Mouse (Mus musculus) natural killer cell, adult 2 months (primary cell): ENCODE results near the gene Tcp11.

ENCODE experiments used
- DNase-seq, 2 experiments: peaks; one replicate each; pipeline ENCODE4 v3.0.0; 2022; ENCODE audit warnings: low spot score in 2 of 2

Gene Tcp11

DNA sequence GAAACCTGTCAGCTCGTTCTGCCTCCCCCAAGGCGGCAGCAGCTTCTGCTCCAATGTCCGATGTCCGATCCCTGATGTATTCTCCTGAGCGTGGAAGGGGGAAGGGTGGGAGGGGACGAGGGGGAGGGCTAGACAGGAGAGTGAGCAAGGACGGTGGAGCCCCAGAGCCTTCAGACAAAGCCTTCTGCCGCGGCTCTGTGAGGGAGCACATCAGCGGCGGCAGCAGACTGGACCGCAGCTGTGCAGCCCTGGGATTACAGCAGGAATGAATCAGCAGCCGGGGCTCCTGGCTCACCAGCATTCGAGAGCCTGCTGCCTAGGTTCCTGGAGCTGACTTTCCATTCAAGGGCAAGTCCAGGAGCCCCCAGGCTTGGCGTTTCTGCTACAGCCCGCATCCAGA lies 39.8 kb downstream of the Tcp11 start:
- no peak for DNase-seq

DNA sequence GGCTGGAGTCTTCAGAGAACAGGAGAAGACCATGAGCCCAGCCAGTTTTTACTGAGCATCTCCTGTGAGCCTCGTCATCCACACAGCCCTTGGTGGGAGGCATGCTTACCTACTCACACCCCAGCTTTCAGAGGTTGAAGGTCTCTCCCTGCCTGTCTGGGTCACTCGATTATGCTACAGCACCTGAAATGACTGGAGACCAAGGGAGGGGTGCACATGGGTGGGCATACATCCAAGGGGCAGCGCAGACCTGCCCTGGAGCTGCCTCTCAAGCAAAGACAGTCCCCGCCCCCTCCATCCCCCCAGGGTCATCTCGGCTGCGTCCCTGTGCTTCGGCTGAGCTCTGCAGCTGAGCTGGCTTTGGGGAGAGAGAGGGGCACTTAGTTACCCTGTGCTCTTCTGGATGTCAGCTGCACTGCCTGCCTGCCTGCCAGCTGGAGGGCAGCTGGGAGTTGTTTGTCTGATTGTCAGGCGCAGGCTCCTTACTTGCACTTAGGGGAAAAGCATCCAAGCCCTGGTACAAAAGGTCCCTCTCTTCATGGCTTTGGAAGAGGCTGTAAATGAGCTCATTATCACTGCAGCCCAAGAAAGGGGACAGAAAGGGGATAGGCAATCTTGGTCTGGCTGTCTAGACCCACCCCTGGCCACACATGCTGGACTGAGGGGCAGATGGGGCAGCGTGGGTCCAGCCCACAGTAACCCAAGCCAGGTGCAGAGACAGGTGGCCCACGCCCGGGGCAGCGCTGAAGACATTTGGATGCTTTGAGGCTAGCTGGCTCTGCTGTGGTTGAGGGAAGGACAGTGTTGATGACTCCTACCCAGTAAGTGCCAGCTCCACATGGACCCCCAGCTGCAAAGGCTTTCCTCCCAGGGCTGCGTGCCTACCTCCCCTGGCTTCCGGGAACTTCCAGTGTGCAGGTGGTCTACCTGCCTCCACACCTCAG lies 43.4 kb downstream of the Tcp11 start:
- no peak for DNase-seq

DNA sequence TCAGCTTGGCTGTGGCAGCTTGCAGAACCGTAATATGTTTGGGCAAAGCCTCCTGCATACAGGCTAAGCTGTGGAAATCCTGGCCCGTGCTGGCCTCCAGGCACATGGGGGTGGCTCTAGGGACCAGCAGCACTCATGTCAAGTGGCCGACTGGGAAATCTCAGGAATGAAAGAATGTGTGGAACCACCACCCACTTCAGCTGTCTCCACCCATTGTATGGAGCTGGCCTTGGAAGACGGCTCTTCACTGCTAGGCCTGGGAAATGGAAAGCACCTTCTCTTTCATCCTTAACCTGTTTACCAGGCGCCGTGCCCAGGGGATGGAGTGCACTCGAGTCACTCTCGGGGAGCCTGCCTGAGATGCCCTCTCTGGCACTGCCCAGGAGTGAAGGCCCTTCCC lies 45.5 kb downstream of the Tcp11 start:
- no peak for DNase-seq

DNA sequence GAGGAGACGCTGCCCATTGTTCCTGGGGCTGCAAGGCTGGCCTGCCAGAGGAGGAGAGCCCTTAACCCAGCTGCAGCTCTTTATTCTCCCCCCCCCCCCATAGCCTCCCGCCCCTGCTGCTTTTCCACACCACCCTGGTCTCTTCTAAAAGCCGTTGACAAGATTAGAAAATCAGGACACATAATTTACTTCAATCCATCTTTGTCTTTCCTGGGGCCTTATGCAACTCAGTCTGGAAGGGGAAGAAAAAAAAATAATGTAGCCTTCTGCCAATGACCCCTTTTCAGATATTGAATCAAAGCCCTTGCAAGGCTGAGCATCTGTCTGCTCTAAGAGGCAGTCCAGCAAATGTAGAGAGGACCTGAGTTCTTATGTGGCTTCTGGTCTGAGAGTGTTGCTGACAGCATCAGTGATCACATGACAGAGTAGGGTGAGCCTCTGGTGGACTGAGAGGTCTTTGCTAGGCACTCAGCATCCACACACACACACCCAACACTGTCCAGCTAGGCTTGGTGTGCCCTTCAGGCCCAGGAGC lies 47.3 kb downstream of the Tcp11 start:
- no peak for DNase-seq

DNA sequence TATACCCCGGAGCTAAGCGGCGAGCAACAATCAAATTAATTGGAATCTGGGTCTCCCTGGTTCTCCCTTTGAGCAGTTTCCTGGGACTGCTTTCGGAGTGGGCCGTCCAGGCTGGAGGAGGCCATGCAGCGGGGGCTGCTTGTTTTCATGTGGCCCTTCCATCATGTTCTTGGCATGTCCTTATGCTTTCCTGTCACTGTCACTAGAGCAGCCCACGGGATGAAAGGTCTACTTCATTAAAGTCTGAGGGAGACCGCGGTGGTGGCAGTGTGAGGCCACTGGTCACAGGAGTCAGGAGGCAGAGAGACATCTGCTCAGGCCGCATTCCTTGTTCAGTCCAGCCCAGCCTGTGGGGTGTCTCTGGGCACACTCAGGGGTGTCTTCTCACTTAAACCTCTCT lies 48.2 kb downstream of the Tcp11 start:
- DNase-seq: no peak

DNA sequence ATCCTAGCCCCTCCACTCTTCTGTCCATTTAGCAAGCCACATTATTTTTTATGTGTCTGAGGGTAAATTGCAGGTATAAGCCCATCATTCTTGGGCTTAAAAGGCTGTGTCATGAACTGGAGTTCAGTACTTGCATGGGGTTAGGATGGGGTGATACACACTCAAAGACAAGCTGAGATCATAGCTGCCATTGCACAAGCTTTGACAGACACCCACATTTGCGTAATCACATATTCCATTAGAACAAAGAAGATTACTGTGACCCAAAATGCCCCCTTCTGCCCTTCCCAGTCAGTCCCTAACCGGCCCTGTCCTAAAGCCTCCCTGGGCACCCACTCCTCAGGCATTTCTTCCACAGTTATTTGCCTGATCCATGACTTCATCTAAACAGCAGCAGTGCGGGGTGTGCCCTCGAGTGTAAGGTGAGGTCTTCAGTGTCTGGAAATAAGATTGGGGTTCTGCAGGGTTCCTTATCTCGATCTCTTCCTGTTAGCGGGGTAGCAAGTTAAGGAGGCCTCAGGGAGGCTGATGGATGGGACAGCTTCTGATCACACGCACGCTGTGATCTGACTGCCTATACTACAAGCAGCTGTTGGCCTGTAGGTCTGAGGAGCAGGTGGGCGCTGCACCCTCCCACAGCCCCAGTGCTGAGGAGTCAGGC lies 49.0 kb downstream of the Tcp11 start:
- no peak for DNase-seq

DNA sequence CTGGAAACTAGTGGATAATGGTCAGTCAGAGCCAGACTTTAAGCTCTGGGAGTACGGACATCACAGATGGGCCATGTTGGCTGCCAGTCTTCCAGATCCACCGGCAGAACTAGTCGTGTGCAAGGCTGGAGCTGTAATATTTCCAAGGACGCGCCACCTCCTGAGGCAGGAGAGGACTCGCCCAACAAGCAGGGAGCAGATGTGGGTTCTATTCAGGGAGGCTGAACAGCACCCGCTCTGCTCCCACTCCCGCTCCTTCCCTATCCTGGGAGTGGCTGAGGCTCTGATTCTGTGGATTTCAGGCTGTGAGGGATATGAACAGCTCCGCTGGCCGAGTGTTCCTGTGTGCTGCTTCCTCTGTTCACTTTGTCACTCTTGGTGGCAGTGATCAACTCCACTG lies 50.0 kb downstream of the Tcp11 start:
- no peak for DNase-seq

DNA sequence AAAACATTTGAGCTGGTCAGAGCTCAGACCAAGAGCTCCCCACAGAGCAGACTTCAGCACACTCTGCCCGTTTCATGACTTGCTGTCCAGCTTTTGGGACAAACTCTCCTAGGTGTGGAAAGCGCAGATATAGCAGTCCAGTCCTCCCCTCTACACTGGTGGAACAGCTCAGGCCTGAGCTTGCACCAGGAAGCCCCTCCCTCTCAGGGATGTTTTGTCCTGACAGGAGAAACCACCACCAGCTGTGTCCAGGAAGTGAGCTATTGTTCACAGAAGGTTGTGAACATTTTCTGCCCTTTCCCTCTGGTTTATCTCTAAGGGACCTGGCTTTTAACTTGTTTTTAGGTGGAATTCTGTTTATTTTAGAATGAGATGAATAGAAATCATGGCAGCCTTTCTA lies 51.1 kb downstream of the Tcp11 start:
- no peak for DNase-seq

DNA sequence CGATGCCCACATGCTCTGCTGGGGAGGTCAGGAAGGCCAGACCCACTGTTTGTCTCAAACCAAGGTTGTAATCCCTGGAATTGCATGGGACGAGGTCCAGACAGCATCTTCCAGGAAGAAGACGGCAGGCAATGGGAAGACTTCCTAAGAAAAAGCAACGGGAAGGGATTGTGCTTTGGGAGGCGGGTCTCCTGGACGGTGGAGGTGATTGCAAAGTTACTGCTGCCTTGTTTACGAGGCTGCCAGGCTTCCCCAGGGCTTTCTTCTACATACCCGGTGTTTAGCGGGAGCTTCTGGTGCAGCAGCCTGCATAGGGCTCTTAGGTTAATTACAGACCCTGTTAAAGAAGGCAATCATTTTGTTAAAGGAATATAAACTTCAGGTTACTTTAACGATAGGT lies 52.2 kb downstream of the Tcp11 start:
- DNase-seq: no peak

DNA sequence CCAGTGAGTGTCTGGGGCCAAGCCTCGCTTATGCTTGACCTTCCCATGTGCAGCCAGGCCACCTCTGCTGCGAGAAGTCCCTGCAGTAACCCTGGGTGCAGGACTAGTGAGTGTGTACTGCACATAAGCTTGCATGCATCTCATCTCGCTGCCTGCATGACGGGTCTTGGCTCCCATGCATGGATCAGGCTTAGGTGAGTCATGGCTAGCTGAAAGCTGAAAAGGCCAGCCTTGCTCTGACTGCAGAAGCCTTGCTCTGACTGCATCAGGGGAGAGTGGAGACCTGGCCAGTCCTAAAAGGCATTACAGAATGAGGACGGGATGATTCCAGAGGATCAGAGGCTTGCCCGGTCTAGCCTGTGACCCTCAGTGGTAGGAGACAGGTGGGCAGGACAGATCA lies 53.2 kb downstream of the Tcp11 start:
- DNase-seq: no peak

DNA sequence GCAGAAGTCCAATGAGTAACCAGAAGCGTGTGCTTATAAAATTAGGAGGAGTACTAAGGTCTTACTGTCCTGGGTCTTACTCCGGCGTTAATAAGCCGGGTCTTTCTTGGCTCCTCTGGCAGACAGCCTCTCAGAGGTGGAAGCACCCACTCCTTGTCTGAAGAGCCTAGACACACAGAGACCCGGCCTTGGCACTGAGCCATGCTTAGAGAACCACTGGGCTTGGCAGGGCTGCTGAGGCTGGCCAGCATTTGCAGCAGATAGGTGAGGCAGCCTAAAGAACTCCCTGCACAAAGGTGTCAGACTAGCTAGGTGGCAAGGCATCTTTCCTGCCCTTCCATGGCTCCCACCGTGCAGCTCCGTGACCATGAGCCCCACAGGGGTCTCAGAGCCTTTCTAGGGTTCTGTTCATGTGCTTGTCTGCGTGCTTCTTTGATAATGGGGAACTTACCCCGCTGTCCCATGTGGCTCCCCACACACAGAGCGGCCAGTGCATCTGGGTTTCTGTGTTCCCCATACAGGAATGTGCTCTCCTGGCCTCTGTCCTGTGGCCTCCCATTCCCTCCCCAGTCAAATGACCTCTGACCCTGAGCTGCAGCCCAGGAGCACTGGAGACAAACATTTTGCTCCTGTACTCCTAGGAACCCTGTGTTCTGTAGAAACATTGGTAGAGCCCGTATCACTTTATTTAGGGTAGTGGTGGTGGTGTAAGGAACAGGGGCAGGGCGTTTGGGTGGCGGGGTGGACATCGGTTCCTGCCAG lies 54.1 kb downstream of the Tcp11 start:
- no peak for DNase-seq

DNA sequence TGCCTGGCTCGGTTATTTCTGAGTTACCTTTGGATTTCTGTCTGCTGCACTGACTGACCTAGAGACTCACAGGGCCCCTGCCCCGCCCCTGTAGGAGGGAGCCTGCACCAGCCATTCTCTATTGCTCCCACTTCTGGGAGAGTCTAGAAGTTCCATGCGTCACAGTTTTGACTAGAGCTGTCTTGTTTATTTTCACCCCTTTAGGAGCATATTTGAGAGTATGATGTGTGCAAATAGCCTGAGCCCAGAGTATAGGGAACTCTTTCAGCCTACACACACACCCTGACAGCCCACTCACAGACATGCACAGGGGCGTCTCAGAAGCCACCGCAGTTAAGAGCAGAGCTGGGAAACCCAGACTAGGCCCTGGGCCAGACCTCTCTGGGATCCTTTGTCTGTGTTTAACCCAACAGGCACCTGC lies 54.9 kb downstream of the Tcp11 start:
- DNase-seq: no peak

DNA sequence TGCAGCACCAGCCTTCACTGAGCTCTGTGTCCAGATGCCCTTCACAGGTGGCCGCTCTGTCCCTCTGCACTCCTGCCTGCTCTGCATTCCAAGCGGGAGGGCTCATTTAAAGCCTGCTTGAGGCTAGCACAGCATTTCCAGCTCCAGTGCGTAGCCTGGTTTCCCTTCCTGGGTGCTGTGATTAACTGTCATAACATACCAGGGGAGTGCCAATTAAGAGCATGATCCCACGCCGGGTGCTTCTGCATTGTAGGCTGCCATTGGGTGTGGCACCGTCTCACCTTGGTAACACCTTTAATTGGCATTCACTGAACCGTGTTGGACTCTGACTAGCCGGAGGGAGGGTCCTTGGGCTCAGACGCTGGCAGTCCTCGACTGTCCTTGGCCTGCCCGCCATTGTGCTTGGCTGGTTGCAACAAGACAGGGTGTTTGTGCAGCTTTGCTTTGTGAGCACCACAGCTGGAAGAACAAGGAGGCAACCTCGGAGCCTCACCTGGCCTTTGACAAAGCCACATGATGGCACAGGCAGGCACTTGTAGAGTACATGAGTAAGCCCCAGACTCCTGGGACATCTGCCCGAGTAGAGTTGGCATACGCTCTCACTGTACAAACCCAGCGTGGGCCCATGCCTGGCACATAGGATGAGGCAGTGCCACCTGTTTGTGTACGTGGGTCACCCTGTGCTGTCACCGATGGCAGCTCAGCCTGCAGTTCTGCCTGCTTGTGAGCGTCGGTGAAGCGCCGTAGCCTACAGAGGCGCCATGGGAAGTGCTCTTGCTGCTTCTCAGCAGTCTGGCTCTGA lies 57.4 kb downstream of the Tcp11 start:
- no peak for DNase-seq

DNA sequence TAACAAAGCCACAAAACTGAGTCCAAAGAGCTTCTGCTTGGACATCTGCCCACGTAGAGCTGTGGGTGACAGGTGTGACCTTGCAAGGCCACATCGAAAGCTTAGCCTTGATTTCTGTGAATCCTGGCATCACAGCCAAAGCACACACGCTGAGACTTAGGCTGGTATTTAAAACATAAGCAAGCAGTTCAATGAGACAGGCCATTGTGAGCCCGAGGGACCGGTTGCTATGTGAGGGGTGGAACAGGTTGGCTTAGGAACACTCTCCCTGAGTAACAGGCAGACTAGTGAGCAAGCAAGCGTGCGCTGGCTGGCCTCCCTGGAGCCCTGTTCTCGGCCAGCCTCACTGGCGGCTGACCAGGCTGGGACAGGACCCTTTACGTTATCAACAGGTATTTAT lies 58.5 kb downstream of the Tcp11 start:
- no peak for DNase-seq

DNA sequence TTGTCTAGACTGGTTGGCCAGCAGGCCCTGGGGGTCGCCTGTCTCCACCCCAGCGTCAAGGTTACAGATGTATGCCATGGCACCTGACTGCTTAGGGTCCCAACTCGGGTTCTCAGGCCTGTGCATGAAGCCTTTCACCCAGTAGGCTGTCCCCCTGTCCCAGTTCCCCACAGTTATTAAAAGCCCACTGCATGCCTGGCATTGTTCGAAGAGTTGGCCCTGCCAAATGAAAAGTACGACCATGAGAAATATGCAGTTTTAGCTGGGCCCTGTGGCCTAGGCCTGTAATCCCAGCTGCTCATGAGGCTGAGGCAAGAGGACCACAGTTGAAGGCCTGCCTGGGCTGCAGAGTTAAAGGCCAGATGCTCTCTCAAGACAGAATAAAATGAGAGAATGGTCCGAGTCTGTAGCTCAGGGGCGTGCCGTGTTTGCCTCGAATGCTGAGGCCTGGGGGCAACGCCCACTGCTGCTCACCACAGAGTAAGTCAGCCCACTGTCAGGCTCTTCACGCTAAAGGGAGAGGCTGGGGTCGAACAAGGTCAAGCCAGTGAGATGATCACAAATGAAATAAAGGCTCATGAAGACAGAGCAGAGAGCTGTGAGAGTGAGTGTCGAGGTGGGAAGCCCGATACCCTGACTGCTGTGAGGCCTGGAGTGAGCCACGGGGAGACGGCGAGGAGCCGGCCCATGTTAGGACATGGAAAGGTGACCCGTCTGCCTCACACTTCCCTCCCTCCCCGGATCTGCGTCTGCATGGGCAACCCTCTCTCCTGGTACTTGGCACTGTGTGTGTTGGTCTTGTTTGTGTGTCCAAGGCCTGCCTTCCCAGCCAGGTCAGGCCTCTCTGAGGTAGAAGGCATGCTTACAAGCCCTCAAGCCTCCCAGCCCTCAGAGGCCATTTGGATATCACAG lies 60.4 kb downstream of the Tcp11 start:
- no peak for DNase-seq

DNA sequence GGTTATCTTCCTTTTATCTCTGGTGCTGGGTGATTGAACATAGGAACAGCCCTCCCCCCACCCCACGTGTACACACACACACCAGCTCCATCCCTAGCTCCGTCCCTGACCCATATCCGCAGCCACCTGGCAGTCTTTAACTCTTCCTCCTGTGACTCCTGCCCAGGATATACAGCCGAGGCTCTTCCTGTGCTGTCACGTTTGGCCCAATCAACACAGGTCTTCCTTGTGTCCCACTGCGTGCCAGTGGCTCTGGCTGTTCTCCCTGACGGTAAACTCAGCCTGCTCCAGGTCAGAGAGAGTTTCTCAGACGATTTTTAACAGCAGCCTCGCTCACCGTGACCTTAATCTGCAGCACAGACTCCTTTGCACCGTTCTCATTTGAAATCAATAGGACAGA lies 61.7 kb downstream of the Tcp11 start:
- DNase-seq: no peak

DNA sequence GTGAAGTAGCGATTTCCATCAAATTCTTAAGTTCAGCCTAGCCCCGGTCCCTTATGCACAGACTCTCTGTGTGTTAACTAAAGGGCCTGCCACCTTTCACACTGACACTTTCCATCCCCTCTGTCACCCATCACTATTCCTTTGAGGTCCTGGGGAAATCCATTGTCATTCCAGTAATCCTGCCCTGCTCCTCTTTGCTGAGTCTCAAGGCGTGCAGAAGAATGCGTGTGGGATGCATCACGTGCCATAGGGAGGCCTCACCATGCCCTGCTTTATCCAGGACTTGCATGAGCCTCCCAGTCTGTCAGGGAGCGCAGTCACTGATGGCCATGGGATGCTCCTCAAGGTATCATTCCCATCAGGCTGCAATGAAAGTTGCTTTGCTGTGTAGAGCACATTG lies 62.1 kb downstream of the Tcp11 start:
- DNase-seq: no peak
